Mouse (Mus musculus): Measurements from ENCODE around the gene Tagln2. TPM values are rescaled to one million over a fixed set of nuclear protein-coding genes. Genes with fewer than 3 reads are reported as not detected.

The Tagln2 gene
- polyA plus RNA-seq, 1 experiment from 2014 or later, result 55.8 TPM

GRCm38 (mm10) chr1:172493516-172493915 lies 6.3 kb upstream of the Tagln2 start:
- no peak for ATAC-seq
- 86% methylated on average over 6 of the region's 6 CpGs for WGBS
- Histone ChIP-seq H3K36me3 (ENCODE audit: poor library complexity, severe bottlenecking) (peaks cover 95% of the 10 kb centered on the region), H3K9me3 (replicated peaks) (no peaks in the 10 kb centered on the region), H3K4me2 (no peak overlapping the region), H3K4me1 (peaks cover 13% of the 10 kb centered on the region), H3K27ac (no peak overlapping the region), H3K27me3 (no peaks in the 10 kb centered on the region), H3K4me3 (no peak overlapping the region), H3K9ac (no peak overlapping the region)

- 83% methylated on average over 17 of the region's 17 CpGs for WGBS
- H3K27ac ChIP-seq, result no peak overlapping the region
- H3K27me3 ChIP-seq, result peaks cover 22% of the 10 kb centered on the region
- ATAC-seq, result no peak
- no peak overlapping the region for H3K4me2 ChIP-seq
- H3K4me1 ChIP-seq, result peaks cover 16% of the 10 kb centered on the region
- no peak overlapping the region for H3K9ac ChIP-seq
- no peak overlapping the region for H3K4me3 ChIP-seq
- peaks cover 78% of the 10 kb centered on the region for H3K36me3 ChIP-seq (ENCODE audit: poor library complexity, severe bottlenecking)
- no peaks in the 10 kb centered on the region for H3K9me3 ChIP-seq (replicated peaks)
Measured at GRCm38 (mm10) chr1:172496030-172496429, 3.8 kb upstream of the Tagln2 start.

GRCm38 (mm10) chr1:172497428-172497827 lies 2.4 kb upstream of the Tagln2 start:
- Histone ChIP-seq H3K27ac (no peak overlapping the region), H3K9me3 (replicated peaks) (no peaks in the 10 kb centered on the region), H3K4me2 (no peak overlapping the region), H3K4me1 (peaks cover 28% of the 10 kb centered on the region), H3K27me3 (peaks cover 35% of the 10 kb centered on the region), H3K4me3 (no peak overlapping the region), H3K9ac (no peak overlapping the region), H3K36me3 (ENCODE audit: poor library complexity, severe bottlenecking) (peaks cover 64% of the 10 kb centered on the region)
- no peak for ATAC-seq
- 84% methylated on average over 10 of the region's 10 CpGs for WGBS

- H3K9ac ChIP-seq, result peak overlapping the region; percentile 63
- H3K27me3 ChIP-seq, result peaks cover 38% of the 10 kb centered on the region
- H3K9me3 ChIP-seq (replicated peaks), result no peaks in the 10 kb centered on the region
- peak overlapping the region; percentile 35; the same call in 1 of the 2 replicates for H3K27ac ChIP-seq
- H3K4me2 ChIP-seq, result peak overlapping the region; percentile 64
- H3K4me3 ChIP-seq, result peak overlapping the region; percentile 42
- peak; percentile 17 for ATAC-seq
- WGBS, result 2% methylated on average over 55 of the region's 56 CpGs
- H3K36me3 ChIP-seq (ENCODE audit: poor library complexity, severe bottlenecking), result peaks cover 32% of the 10 kb centered on the region
- peaks cover 51% of the 10 kb centered on the region for H3K4me1 ChIP-seq
Measured at GRCm38 (mm10) chr1:172500451-172501370, 864 bp downstream of the Tagln2 start.

- Histone ChIP-seq H3K27ac (no peak overlapping the region), H3K4me1 (peaks cover 51% of the 10 kb centered on the region), H3K4me2 (peak overlapping the region; percentile 64), H3K27me3 (peaks cover 38% of the 10 kb centered on the region), H3K9me3 (replicated peaks) (no peaks in the 10 kb centered on the region), H3K9ac (no peak overlapping the region), H3K4me3 (peak overlapping the region; percentile 42), H3K36me3 (ENCODE audit: poor library complexity, severe bottlenecking) (peaks cover 23% of the 10 kb centered on the region)
- peak; percentile 1; the same call in 1 of the 2 replicates for ATAC-seq
- WGBS, result 45% methylated on average over 13 of the region's 13 CpGs
Measured at GRCm38 (mm10) chr1:172501371-172502144, 1.7 kb downstream of the Tagln2 start.

GRCm38 (mm10) chr1:172502145-172503110 lies 2.6 kb downstream of the Tagln2 start:
- 48% methylated on average over 12 of the region's 13 CpGs for WGBS
- H3K9ac ChIP-seq, result no peak overlapping the region
- H3K27ac ChIP-seq, result no peak overlapping the region; the same call in 1 of the 2 replicates
- peaks cover 38% of the 10 kb centered on the region for H3K27me3 ChIP-seq
- peak overlapping the region; percentile 64 for H3K4me2 ChIP-seq
- H3K9me3 ChIP-seq (replicated peaks), result no peaks in the 10 kb centered on the region
- ATAC-seq, result no peak
- H3K4me3 ChIP-seq, result no peak overlapping the region
- H3K4me1 ChIP-seq, result peaks cover 51% of the 10 kb centered on the region
- H3K36me3 ChIP-seq (ENCODE audit: poor library complexity, severe bottlenecking), result peaks cover 14% of the 10 kb centered on the region

- H3K4me1 ChIP-seq, result peaks cover 51% of the 10 kb centered on the region
Measured at GRCm38 (mm10) chr1:172503111-172503997, 3.5 kb downstream of the Tagln2 start.

GRCm38 (mm10) chr1:172504756-172505155 lies 4.9 kb downstream of the Tagln2 start:
- 76% methylated on average over 8 of the region's 8 CpGs for WGBS
- Histone ChIP-seq H3K27me3 (peaks cover 29% of the 10 kb centered on the region), H3K4me2 (no peak overlapping the region), H3K27ac (0 out of 2 replicates have a peak overlapping the region, but pooled peaks have one; percentile 3), H3K9ac (no peak overlapping the region), H3K9me3 (replicated peaks) (no peaks in the 10 kb centered on the region), H3K36me3 (ENCODE audit: poor library complexity, severe bottlenecking) (no peaks in the 10 kb centered on the region), H3K4me3 (no peak overlapping the region), H3K4me1 (peaks cover 48% of the 10 kb centered on the region)
- no peak for ATAC-seq

More at GRCm38 (mm10) chr1:172503111-172503997, 3.5 kb downstream of the Tagln2 start:
- Histone ChIP-seq H3K9ac (no peak overlapping the region), H3K27me3 (peaks cover 38% of the 10 kb centered on the region), H3K36me3 (ENCODE audit: poor library complexity, severe bottlenecking) (peaks cover 5% of the 10 kb centered on the region), H3K9me3 (replicated peaks) (no peaks in the 10 kb centered on the region), H3K4me2 (peak overlapping the region; percentile 64), H3K4me3 (no peak overlapping the region), H3K27ac (no peak overlapping the region)
- ATAC-seq, result peak; percentile 31
- WGBS, result 26% methylated on average over 14 of the region's 14 CpGs

- Histone ChIP-seq H3K9ac (no peak overlapping the region), H3K4me1 (peaks cover 32% of the 10 kb centered on the region), H3K9me3 (replicated peaks) (no peaks in the 10 kb centered on the region), H3K4me3 (no peak overlapping the region), H3K27me3 (peaks cover 7% of the 10 kb centered on the region; the same call in 1 of the 2 replicates), H3K4me2 (no peak overlapping the region), H3K27ac (no peak overlapping the region), H3K36me3 (ENCODE audit: poor library complexity, severe bottlenecking) (no peaks in the 10 kb centered on the region)
- no peak for ATAC-seq
- 68% methylated on average over 5 of the region's 5 CpGs for WGBS
Measured at GRCm38 (mm10) chr1:172507001-172507400, 7.2 kb downstream of the Tagln2 start.

GRCm38 (mm10) chr1:172507701-172508100 lies 7.9 kb downstream of the Tagln2 start:
- WGBS, result 92% methylated on average over 3 of the region's 3 CpGs
- ATAC-seq, result no peak
- Histone ChIP-seq H3K4me2 (no peak overlapping the region), H3K4me3 (no peak overlapping the region), H3K27ac (no peak overlapping the region), H3K27me3 (0 out of 2 replicates have a peak, but pooled peaks cover under 1% of the 10 kb centered on the region), H3K9ac (no peak overlapping the region), H3K4me1 (peaks cover 25% of the 10 kb centered on the region), H3K9me3 (replicated peaks) (no peaks in the 10 kb centered on the region), H3K36me3 (ENCODE audit: poor library complexity, severe bottlenecking) (no peaks in the 10 kb centered on the region)

Measured in forebrain, embryonic 13.5 days (tissue).